Mouse (Mus musculus): ENCODE measurements around the gene Ism2. TPM values are rescaled to one million over a fixed set of nuclear protein-coding genes. Genes with fewer than 3 reads are reported as not detected.

The Ism2 gene
- polyA plus RNA-seq, 2 experiments = 0.07 to 0.08 TPM

GRCm38 (mm10) chr12:87334886-87335285, 35.4 kb upstream of the Ism2 start:
- DNase-seq (ENCODE audit: low read depth in 3 of 3, low spot score in 3 of 3) (peak in 2 of 3 experiments; percentile 4 to 20), ATAC-seq (ENCODE audit: insufficient read depth) (no peak)
- H3K9ac ChIP-seq (replicated peaks) = no peak overlapping the region
- H3K9me3 ChIP-seq (ENCODE audit: control insufficient read depth, low read length) = no peaks in the 10 kb centered on the region
- H3K4me2 ChIP-seq (ENCODE audit: low read depth) = no peak overlapping the region
- H3K27ac ChIP-seq = no peak overlapping the region
- no peaks in the 10 kb centered on the region for H3K27me3 ChIP-seq (ENCODE audit: control insufficient read depth, insufficient read depth, low read length)
- H3K36me3 ChIP-seq (replicated peaks; ENCODE audit: control insufficient read depth, insufficient read depth, low read depth) = no peaks in the 10 kb centered on the region
- WGBS (ENCODE audit: insufficient replicate concordance) = 37% methylated on average over 2 of the region's 2 CpGs
- TF ChIP-seq CTCF (IDR thresholded peaks at IDR 0.05; ENCODE audit: low read depth) (peak; percentile 41; the same call in 1 of the 2 replicates), EP300 (IDR thresholded peaks at IDR 0.05; ENCODE audit: low read depth) (no peak)
- no peak overlapping the region for H3K4me3 ChIP-seq (ENCODE audit: insufficient read depth in 1 of 2, low read depth in 2 of 2, low read length in 2 of 2)
- H3K4me1 ChIP-seq (replicated peaks; ENCODE audit: control insufficient read depth in 2 of 2, insufficient read depth in 2 of 2, low read length in 1 of 2) = peaks cover 0 to 5% of the 10 kb centered on the region in 2 experiments; a peak in 1 of 4 replicates

- Histone ChIP-seq H3K9ac (replicated peaks) (no peak overlapping the region), H3K9me3 (ENCODE audit: control insufficient read depth, low read length) (no peaks in the 10 kb centered on the region), H3K4me1 (replicated peaks; ENCODE audit: control insufficient read depth in 2 of 2, insufficient read depth in 2 of 2, low read length in 1 of 2) (peaks cover 0 to 5% of the 10 kb centered on the region in 2 experiments; a peak in 1 of 4 replicates), H3K27me3 (ENCODE audit: control insufficient read depth, insufficient read depth, low read length) (no peaks in the 10 kb centered on the region), H3K4me2 (ENCODE audit: low read depth) (no peak overlapping the region), H3K36me3 (replicated peaks; ENCODE audit: control insufficient read depth, insufficient read depth, low read depth) (no peaks in the 10 kb centered on the region), H3K27ac (no peak overlapping the region), H3K4me3 (ENCODE audit: insufficient read depth in 1 of 2, low read depth in 2 of 2, low read length in 2 of 2) (no peak overlapping the region)
- ATAC-seq (ENCODE audit: insufficient read depth) (no peak), DNase-seq (ENCODE audit: low read depth in 3 of 3, low spot score in 3 of 3) (no peak)
- no peak for TF ChIP-seq CTCF (IDR thresholded peaks at IDR 0.05; ENCODE audit: low read depth)
- no peak for TF ChIP-seq EP300 (IDR thresholded peaks at IDR 0.05; ENCODE audit: low read depth)
Observed at GRCm38 (mm10) chr12:87333794-87334193, 34.3 kb upstream of the Ism2 start.

- no peaks in the 10 kb centered on the region for H3K27me3 ChIP-seq (ENCODE audit: control insufficient read depth, insufficient read depth, low read length)
- H3K4me3 ChIP-seq (ENCODE audit: insufficient read depth in 1 of 2, low read depth in 2 of 2, low read length in 2 of 2) = no peak overlapping the region
- WGBS (ENCODE audit: insufficient replicate concordance) = 64% methylated on average over 4 of the region's 4 CpGs
- peaks cover 0 to 5% of the 10 kb centered on the region in 2 experiments; a peak in 2 of 4 replicates for H3K4me1 ChIP-seq (replicated peaks; ENCODE audit: control insufficient read depth in 2 of 2, insufficient read depth in 2 of 2, low read length in 1 of 2)
- H3K9me3 ChIP-seq (ENCODE audit: control insufficient read depth, low read length) = no peaks in the 10 kb centered on the region
- DNase-seq (ENCODE audit: low read depth in 3 of 3, low spot score in 3 of 3) (no peak), ATAC-seq (ENCODE audit: insufficient read depth) (no peak)
- H3K9ac ChIP-seq (replicated peaks) = no peak overlapping the region
- no peak overlapping the region for H3K4me2 ChIP-seq (ENCODE audit: low read depth)
- no peak overlapping the region for H3K27ac ChIP-seq
- no peak for TF ChIP-seq CTCF (IDR thresholded peaks at IDR 0.05; ENCODE audit: low read depth)
- no peak for TF ChIP-seq EP300 (IDR thresholded peaks at IDR 0.05; ENCODE audit: low read depth)
- H3K36me3 ChIP-seq (replicated peaks; ENCODE audit: control insufficient read depth, insufficient read depth, low read depth) = no peaks in the 10 kb centered on the region
Observed at GRCm38 (mm10) chr12:87332511-87332910, 33.0 kb upstream of the Ism2 start.

GRCm38 (mm10) chr12:87331908-87332307, 32.4 kb upstream of the Ism2 start:
- Histone ChIP-seq H3K27ac (no peak overlapping the region), H3K36me3 (replicated peaks; ENCODE audit: control insufficient read depth, insufficient read depth, low read depth) (no peaks in the 10 kb centered on the region), H3K4me1 (replicated peaks; ENCODE audit: control insufficient read depth in 2 of 2, insufficient read depth in 2 of 2, low read length in 1 of 2) (peaks cover 0 to 5% of the 10 kb centered on the region in 2 experiments; a peak in 2 of 4 replicates), H3K9me3 (ENCODE audit: control insufficient read depth, low read length) (no peaks in the 10 kb centered on the region), H3K4me3 (ENCODE audit: insufficient read depth in 1 of 2, low read depth in 2 of 2, low read length in 2 of 2) (no peak overlapping the region), H3K9ac (replicated peaks) (no peak overlapping the region), H3K4me2 (ENCODE audit: low read depth) (no peak overlapping the region), H3K27me3 (ENCODE audit: control insufficient read depth, insufficient read depth, low read length) (no peaks in the 10 kb centered on the region)
- WGBS (ENCODE audit: insufficient replicate concordance) = 31% methylated on average over 5 of the region's 5 CpGs
- no peak for TF ChIP-seq EP300 (IDR thresholded peaks at IDR 0.05; ENCODE audit: low read depth)
- no peak for TF ChIP-seq CTCF (IDR thresholded peaks at IDR 0.05; ENCODE audit: low read depth)
- DNase-seq (ENCODE audit: low read depth in 3 of 3, low spot score in 3 of 3) (no peak), ATAC-seq (ENCODE audit: insufficient read depth) (no peak)

GRCm38 (mm10) chr12:87331053-87331456, 31.6 kb upstream of the Ism2 start:
- ATAC-seq (ENCODE audit: insufficient read depth) = no peak
- Histone ChIP-seq H3K4me2 (ENCODE audit: low read depth) (no peak overlapping the region), H3K9ac (replicated peaks) (no peak overlapping the region), H3K27ac (no peak overlapping the region), H3K4me3 (ENCODE audit: insufficient read depth in 1 of 2, low read depth in 2 of 2, low read length in 2 of 2) (no peak overlapping the region), H3K27me3 (ENCODE audit: control insufficient read depth, insufficient read depth, low read length) (no peaks in the 10 kb centered on the region), H3K9me3 (ENCODE audit: control insufficient read depth, low read length) (no peaks in the 10 kb centered on the region), H3K36me3 (replicated peaks; ENCODE audit: control insufficient read depth, insufficient read depth, low read depth) (no peaks in the 10 kb centered on the region), H3K4me1 (replicated peaks; ENCODE audit: control insufficient read depth in 2 of 2, insufficient read depth in 2 of 2, low read length in 1 of 2) (peaks cover 0 to 5% of the 10 kb centered on the region in 2 experiments; a peak in 2 of 4 replicates)
- TF ChIP-seq EP300 (IDR thresholded peaks at IDR 0.05; ENCODE audit: low read depth) (no peak), CTCF (IDR thresholded peaks at IDR 0.05; ENCODE audit: low read depth) (no peak)
- 54% methylated on average over 6 of the region's 6 CpGs for WGBS (ENCODE audit: insufficient replicate concordance)
- no peak for DNase-seq (ENCODE audit: low read depth in 3 of 3, low spot score in 3 of 3)

Data from liver, embryonic 14.5 days (tissue).